Mouse (Mus musculus) olfactory bulb, adult 2 months (tissue): ENCODE results near the gene Inf2.

ENCODE experiments used
- CTCF ChIP-seq: fragments of 200-500 bp; IDR thresholded peaks from 2 replicates; pipeline ENCODE4 v1.5.1; 2012; ENCODE audit warnings: low read depth, mild to moderate bottlenecking, low read length, moderate library complexity; ENCODE audit not compliant: insufficient read depth
- POLR2A ChIP-seq: fragments of 200-500 bp; IDR thresholded peaks from 2 replicates; pipeline ENCODE4 v1.6.1; 2012; ENCODE audit warnings: mild to moderate bottlenecking, low read depth, low read length, moderate library complexity; ENCODE audit not compliant: insufficient read depth

GRCm38 (mm10) chr12:112660576-112661326 is 72.2 kb downstream of the Inf2 start:
- no peak for TF ChIP-seq POLR2A
- TF ChIP-seq CTCF: no peak
